ENCODE assay signal across 14 mouse cellular contexts in the genomic region with DNA sequence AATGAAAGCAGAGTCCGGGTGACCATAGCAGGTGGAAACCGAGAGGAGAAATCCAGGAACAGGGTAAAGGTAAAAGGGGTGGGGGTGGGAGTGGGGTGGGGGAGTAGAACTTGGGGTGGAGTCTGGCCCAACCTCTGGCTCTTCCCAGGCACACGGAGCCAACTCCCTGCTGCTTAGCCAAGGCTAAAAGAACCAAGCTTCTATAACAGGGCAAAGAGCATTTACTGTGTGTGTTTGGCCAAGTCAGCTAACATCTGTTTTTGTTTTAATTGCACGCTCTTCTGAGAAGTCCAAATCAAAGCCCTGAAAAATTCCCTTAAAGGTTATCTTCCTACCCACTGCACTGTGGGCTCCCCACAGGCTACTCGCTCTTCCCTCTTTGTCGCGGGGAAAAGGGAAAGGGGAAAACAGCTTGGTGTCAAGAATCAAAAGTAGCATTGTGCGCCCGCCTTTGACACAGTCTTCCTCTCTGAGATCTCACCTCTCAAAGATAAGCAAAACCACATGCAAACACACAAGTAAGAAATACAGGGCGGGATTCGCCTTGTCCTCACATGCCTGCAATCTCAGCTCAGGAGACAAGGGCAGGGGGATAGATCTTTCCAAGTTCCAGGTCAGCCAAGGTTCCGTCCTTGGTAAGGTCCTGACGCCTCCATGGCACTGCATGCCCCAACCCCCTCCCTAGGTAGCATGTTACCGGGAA. TPM values are rescaled to one million over a fixed set of nuclear protein-coding genes. Genes with fewer than 3 reads are reported as not detected.
DNase-seq lines count a peak whose midpoint lies in the region; ATAC-seq lines count a peak whose summit lies in the region.
"Had no signal": no experiment of that assay in that cellular context is flagged by ENCODE, and none has a peak within 500 bp of the region (broad histone marks: within the 10 kb centered on the region; RNA-seq: fewer than 3 reads in every experiment).

No protein-coding gene starts in this region.

- H3K4me3 ChIP-seq in embryonic facial prominence, embryonic 10.5 days, result peak overlapping the region; percentile 28; the same call in 1 of the 2 replicates
- no peak overlapping the region for H3K4me3 ChIP-seq in limb, embryonic 11.5 days (ENCODE audit: low read depth, low read length)
- no peak overlapping the region for H3K4me3 ChIP-seq in midbrain, embryonic 14.5 days (replicated peaks; ENCODE audit: low read depth, low read length)
- H3K4me3 ChIP-seq: liver, embryonic 15.5 days; megakaryocyte, embryonic 14.5 days; myocyte had no signal

- peak overlapping the region; percentile 67 for H3K27ac ChIP-seq in embryonic facial prominence, embryonic 10.5 days (replicated peaks)
- no peak overlapping the region for H3K27ac ChIP-seq in limb, embryonic 11.5 days (replicated peaks; ENCODE audit: low read depth, low read length)
- H3K27ac ChIP-seq in midbrain, embryonic 14.5 days (replicated peaks; ENCODE audit: low read depth, low read length), result no peak overlapping the region
- H3K27ac ChIP-seq: kidney, postnatal 0 days; liver, embryonic 15.5 days had no signal

- no peaks in the 10 kb centered on the region for H3K27me3 ChIP-seq in embryonic facial prominence, embryonic 10.5 days (replicated peaks; ENCODE audit: low read depth, poor library complexity, severe bottlenecking)
- H3K27me3 ChIP-seq in limb, embryonic 11.5 days (ENCODE audit: control insufficient read depth, insufficient read depth, low read length), result no peaks in the 10 kb centered on the region
- H3K27me3 ChIP-seq in midbrain, embryonic 14.5 days (ENCODE audit: control insufficient read depth, insufficient read depth, low read length), result no peaks in the 10 kb centered on the region

- DNase-seq in embryo, embryonic 11 days, result peak; percentile 33
- no peak for DNase-seq in embryo, embryonic 10 days (ENCODE audit: low spot score)
- peak; percentile 62 for DNase-seq in A20 (ENCODE audit: low read depth, low spot score)
- peak; percentile 38 for DNase-seq in embryonic facial prominence, embryonic 10.5 days (ENCODE audit: low spot score)
- DNase-seq in limb, embryonic 11.5 days (ENCODE audit: low spot score), result peak; percentile 41
- no peak for DNase-seq in midbrain, embryonic 14.5 days
- DNase-seq in kidney, adult 9 months, result no peak
- no peak for DNase-seq in layer of hippocampus, adult 9-10 months (ENCODE audit: low spot score)
- DNase-seq: layer of hippocampus, postnatal 36 days had no signal

- WGBS in embryonic facial prominence, embryonic 10.5 days, result 33% methylated on average over 14 of the region's 14 CpGs
- WGBS in limb, embryonic 11.5 days, result 28% methylated on average over 14 of the region's 14 CpGs
- 73% methylated on average over 14 of the region's 14 CpGs for WGBS in midbrain, embryonic 14.5 days

- H3K9ac ChIP-seq in limb, embryonic 11.5 days (ENCODE audit: low read length), result no peak overlapping the region
- H3K9ac ChIP-seq in midbrain, embryonic 14.5 days (replicated peaks; ENCODE audit: low read length), result no peak overlapping the region
- H3K9ac ChIP-seq: liver, embryonic 15.5 days had no signal

- no peaks in the 10 kb centered on the region for H3K9me3 ChIP-seq in embryonic facial prominence, embryonic 10.5 days
- H3K9me3 ChIP-seq in limb, embryonic 11.5 days (ENCODE audit: control insufficient read depth, low read length), result no peaks in the 10 kb centered on the region
- H3K9me3 ChIP-seq in midbrain, embryonic 14.5 days (ENCODE audit: control insufficient read depth, low read length), result no peaks in the 10 kb centered on the region
- H3K9me3 ChIP-seq: liver, embryonic 15.5 days had no signal

- H3K36me3 ChIP-seq in embryonic facial prominence, embryonic 10.5 days (replicated peaks), result no peaks in the 10 kb centered on the region
- no peaks in the 10 kb centered on the region for H3K36me3 ChIP-seq in limb, embryonic 11.5 days (ENCODE audit: control insufficient read depth, insufficient read depth, low read length)
- no peaks in the 10 kb centered on the region for H3K36me3 ChIP-seq in midbrain, embryonic 14.5 days (ENCODE audit: control insufficient read depth, insufficient read depth, low read length)
- H3K36me3 ChIP-seq: liver, embryonic 15.5 days had no signal

- H3K4me2 ChIP-seq in limb, embryonic 11.5 days (ENCODE audit: low read depth, severe bottlenecking), result no peak overlapping the region
- H3K4me2 ChIP-seq in midbrain, embryonic 14.5 days (ENCODE audit: low read length), result no peak overlapping the region
- H3K4me2 ChIP-seq: liver, embryonic 15.5 days had no signal

- peaks cover 15% of the 10 kb centered on the region for H3K4me1 ChIP-seq in embryonic facial prominence, embryonic 10.5 days
- peaks cover 7% of the 10 kb centered on the region; the same call in 1 of the 2 replicates for H3K4me1 ChIP-seq in limb, embryonic 11.5 days (ENCODE audit: control insufficient read depth, insufficient read depth, low read length)
- no peaks in the 10 kb centered on the region for H3K4me1 ChIP-seq in midbrain, embryonic 14.5 days (ENCODE audit: control insufficient read depth, insufficient read depth, low read length)
- H3K4me1 ChIP-seq: liver, embryonic 15.5 days; megakaryocyte, embryonic 14.5 days had no signal

- no peak for ATAC-seq in limb, embryonic 11.5 days (ENCODE audit: insufficient number of reproducible peaks, low FRiP score, low TSS enrichment, low read depth)
- no peak for ATAC-seq in midbrain, embryonic 14.5 days (ENCODE audit: low FRiP score, low TSS enrichment)
- ATAC-seq: CD4-positive, CD25-positive, alpha-beta regulatory T cell, adult 4 months had no signal

RNA-seq across cellular contexts. Expression of a gene that starts 18.4 kb away (rescaled TPM):
- polyA plus RNA-seq in embryonic facial prominence, embryonic 10.5 days (2016; fragmentation: Nextera tagmentation; extraction: Ambion mirVana), result 1.6 and 2.4 TPM in 2 replicates
- 2.2 and 2.4 TPM in 2 replicates for polyA plus RNA-seq in limb, embryonic 11.5 days (2014; fragmentation: Nextera tagmentation; extraction: Ambion mirVana)
- polyA plus RNA-seq in midbrain, embryonic 14.5 days (2014; fragmentation: Nextera tagmentation; extraction: Ambion mirVana), result 5.9 and 6.1 TPM in 2 replicates

Comparison
In these comparisons a context has a peak if more than half of its experiments do, and no peak if none do; other contexts are left out.
1. DNase-seq: peak in embryo, embryonic 11 days (single experiment), A20 (single experiment), embryonic facial prominence, embryonic 10.5 days (single experiment) and limb, embryonic 11.5 days (single experiment); none in embryo, embryonic 10 days (single experiment), midbrain, embryonic 14.5 days (single experiment), kidney, adult 9 months (single experiment) and layer of hippocampus, adult 9-10 months (single experiment).